Mouse (Mus musculus) bone marrow macrophage, adult 2 months (primary cell): ENCODE data around the gene Mapk6.

Experiments used
- CTCF ChIP-seq: IDR thresholded peaks from 2 replicates; pipeline ENCODE4 v1.5.1; 2012; ENCODE audit warnings: low read depth, mild to moderate bottlenecking, low read length, moderate library complexity
- POLR2A ChIP-seq: IDR thresholded peaks from 2 replicates; pipeline ENCODE4 v1.6.1; 2012; ENCODE audit warnings: mild to moderate bottlenecking, low read depth, low read length, borderline replicate concordance

DNA sequence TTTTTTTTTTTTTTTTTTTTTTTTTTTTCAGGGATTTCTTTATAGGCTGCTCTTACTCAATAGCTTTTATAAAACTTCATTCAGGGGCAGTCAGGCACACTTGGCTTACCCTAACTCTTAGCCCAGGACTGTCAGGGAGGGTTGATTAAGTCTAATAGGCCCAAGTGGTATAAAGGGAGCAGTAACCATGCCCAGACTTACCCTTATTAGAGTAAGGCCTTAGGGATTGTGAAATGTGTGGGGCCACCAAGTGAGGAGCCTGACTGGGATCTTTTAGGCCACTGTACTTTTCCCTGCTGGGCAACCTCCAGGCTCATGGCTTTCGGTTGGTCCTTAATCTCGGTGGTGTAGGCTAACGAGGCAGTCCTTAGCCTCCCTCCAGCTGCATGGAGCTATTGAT lies 61.2 kb downstream of the Mapk6 start:
- no peak for TF ChIP-seq POLR2A
- TF ChIP-seq CTCF, result no peak
